In genomic region chr19:57457075-57457474, GRCm38 (mm10) we compare ENCODE assay signal across 8 mouse cellular contexts. TPM values are rescaled to one million over a fixed set of nuclear protein-coding genes. Genes with fewer than 3 reads are reported as not detected.
DNase-seq lines count a peak whose midpoint lies in the region; ATAC-seq and TF ChIP-seq lines count a peak whose summit lies in the region.

No protein-coding gene starts in this region.

- TF ChIP-seq EP300 in heart, adult 2 months (IDR thresholded peaks at IDR 0.05; ENCODE audit: insufficient read depth, low read depth, low read length), result no peak

- DNase-seq in heart, adult 2 months, result peak; percentile 14 to 63
- peak; percentile 70 for DNase-seq in testis, postnatal 10 days (ENCODE audit: low spot score)
- no peak for DNase-seq in testis, postnatal 14 days (ENCODE audit: low spot score)
- peak; percentile 61 for DNase-seq in c-Kit-positive CD71-positive TER-119-positive erythroid progenitor cells, embryonic 14.5 days (ENCODE audit: low spot score)
- DNase-seq in induced T-regulatory cell, adult 2 months (ENCODE audit: low read depth), result peak; percentile 81
- DNase-seq in naive thymus-derived CD4-positive, alpha-beta T cell, adult 2 months (ENCODE audit: low read depth), result peak; percentile 86

- no peak for TF ChIP-seq POLR2A in heart, adult 2 months (IDR thresholded peaks at IDR 0.05; ENCODE audit: insufficient read depth, low read depth, low read length)

- peak; percentile 85 for TF ChIP-seq CTCF in heart, adult 2 months (IDR thresholded peaks at IDR 0.05)

- 77% methylated on average over 2 of the region's 2 CpGs for WGBS in heart, adult 2 months
- WGBS in heart, embryonic 12.5 days, result 76% methylated on average over 2 of the region's 2 CpGs

- H3K27me3 ChIP-seq in heart, adult 2 months (ENCODE audit: control insufficient read depth, insufficient read depth, low read length), result no peaks in the 10 kb centered on the region
- H3K27me3 ChIP-seq in heart, embryonic 12.5 days (replicated peaks), result no peaks in the 10 kb centered on the region

- no peak overlapping the region for H3K9ac ChIP-seq in heart, adult 2 months (ENCODE audit: low read depth, low read length)
- no peak overlapping the region for H3K9ac ChIP-seq in heart, embryonic 12.5 days

- intact Hi-C loops in heart, adult 2 months (cut with DNase I), result loop anchor here (2.0 kb wide), 1 partner anchor 52 kb away; no protein-coding TSS in a partner anchor

- no peak overlapping the region for H3K4me3 ChIP-seq in heart, adult 2 months
- H3K4me3 ChIP-seq in heart, embryonic 12.5 days, result no peak overlapping the region

- H3K79me2 ChIP-seq in heart, adult 2 months (replicated peaks; ENCODE audit: control insufficient read depth, insufficient read depth, low read length), result no peaks in the 10 kb centered on the region; the same call in 1 of the 2 replicates

- no peaks in the 10 kb centered on the region for H3K36me3 ChIP-seq in heart, adult 2 months (ENCODE audit: control insufficient read depth, insufficient read depth, low read length)
- H3K36me3 ChIP-seq in heart, embryonic 12.5 days, result peaks cover 19% of the 10 kb centered on the region

- H3K4me2 ChIP-seq in heart, embryonic 12.5 days, result no peak overlapping the region

- H3K9me3 ChIP-seq in heart, embryonic 12.5 days (replicated peaks), result no peaks in the 10 kb centered on the region

- H3K4me1 ChIP-seq in heart, adult 2 months (ENCODE audit: control insufficient read depth, insufficient read depth, low read length), result no peaks in the 10 kb centered on the region
- H3K4me1 ChIP-seq in heart, embryonic 12.5 days (replicated peaks), result peaks cover 8% of the 10 kb centered on the region; the same call in 1 of the 2 replicates

- ATAC-seq in heart, embryonic 12.5 days (ENCODE audit: insufficient number of reproducible peaks, low FRiP score), result no peak
- ATAC-seq in inflammation-experienced regulatory T-cells, adult 6 months, result no peak

- no peak overlapping the region for H3K27ac ChIP-seq in heart, adult 2 months
- no peak overlapping the region for H3K27ac ChIP-seq in heart, embryonic 12.5 days (ENCODE audit: poor library complexity, severe bottlenecking)

RNA-seq across cellular contexts. Expression of gene Trub1, which starts 4.4 kb away (rescaled TPM):
- 1 to 10 TPM; 4.5 to 6.4 TPM for total RNA-seq in heart, adult 2 months (2021)
- polyA plus RNA-seq in heart, adult 2 months (2012; rRNA removed), result 3.0 and 4.9 TPM in 2 replicates
- polyA plus RNA-seq in heart, embryonic 12.5 days (2016; fragmentation: Nextera tagmentation; extraction: Ambion mirVana), result 11.2 and 12.4 TPM in 2 replicates
- polyA plus RNA-seq in inflammation-experienced regulatory T-cells, adult 6 months (2017; shearing (Covaris generic)), result 10 to 100 TPM in 2 of 3 experiments, 1 to 10 TPM in 1; 5.2 to 13.7 (median 10.6) TPM
